Comparison of ENCODE assay signal across 7 mouse cellular contexts in genomic region chr11:120457370-120457769, GRCm38 (mm10). TPM values are rescaled to one million over a fixed set of nuclear protein-coding genes. Genes with fewer than 3 reads are reported as not detected.
DNase-seq lines count a peak whose midpoint lies in the region; ATAC-seq and TF ChIP-seq lines count a peak whose summit lies in the region.

No protein-coding gene starts in this region.

- 32% methylated on average over 14 of the region's 14 CpGs for WGBS in forebrain, postnatal 0 days
- WGBS in liver, postnatal 0 days (ENCODE audit: insufficient replicate concordance) = 6% methylated on average over 14 of the region's 14 CpGs

- H3K36me3 ChIP-seq in ES-E14 (ENCODE audit: control insufficient read depth, insufficient read depth, low read length, poor library complexity, severe bottlenecking) = peaks cover 25% of the 10 kb centered on the region
- peaks cover 20% of the 10 kb centered on the region for H3K36me3 ChIP-seq in forebrain, postnatal 0 days (ENCODE audit: insufficient read depth)
- H3K36me3 ChIP-seq in liver, postnatal 0 days (replicated peaks; ENCODE audit: insufficient read depth, low read length) = peaks cover 18% of the 10 kb centered on the region

- H3K4me2 ChIP-seq in forebrain, postnatal 0 days (ENCODE audit: low read depth) = peak overlapping the region; percentile 93
- peak overlapping the region; percentile 96 for H3K4me2 ChIP-seq in liver, postnatal 0 days (ENCODE audit: low read depth, low read length)

- TF ChIP-seq EP300 in liver, postnatal 0 days (IDR thresholded peaks at IDR 0.05; ENCODE audit: low read depth) = no peak

- peak overlapping the region; percentile 82 for H3K9ac ChIP-seq in ES-E14 (ENCODE audit: insufficient read depth, low read depth, low read length, poor library complexity, severe bottlenecking)
- peak overlapping the region; percentile 96 for H3K9ac ChIP-seq in forebrain, postnatal 0 days
- peak overlapping the region; percentile 77 for H3K9ac ChIP-seq in liver, postnatal 0 days (replicated peaks)

- H3K27me3 ChIP-seq in forebrain, postnatal 0 days (ENCODE audit: insufficient read depth, low read length) = no peaks in the 10 kb centered on the region
- H3K27me3 ChIP-seq in liver, postnatal 0 days (ENCODE audit: insufficient read depth, low read length) = no peaks in the 10 kb centered on the region

- no peak overlapping the region for H3K27ac ChIP-seq in ES-E14 (ENCODE audit: insufficient read depth, low read depth, low read length, poor library complexity, severe bottlenecking)
- peak overlapping the region; percentile 74 for H3K27ac ChIP-seq in forebrain, postnatal 0 days (ENCODE audit: low read depth, low read length)
- peak overlapping the region; percentile 75 for H3K27ac ChIP-seq in liver, postnatal 0 days (ENCODE audit: low read depth)

- intact Hi-C loops in gastrocnemius, postnatal 36 days (cut with DNase I) = no loop called here

- TF ChIP-seq CTCF in forebrain, postnatal 0 days (IDR thresholded peaks at IDR 0.05; ENCODE audit: low read depth) = no peak
- no peak for TF ChIP-seq CTCF in liver, postnatal 0 days (IDR thresholded peaks at IDR 0.05; ENCODE audit: low read depth)

- H3K4me1 ChIP-seq in ES-E14 (ENCODE audit: control insufficient read depth in 2 of 2, insufficient read depth in 2 of 2, low read length in 2 of 2, poor library complexity in 1 of 2) = no peaks in the 10 kb centered on the region; a peak in 1 of 4 replicates
- peaks cover 8% of the 10 kb centered on the region; the same call in 1 of the 2 replicates for H3K4me1 ChIP-seq in forebrain, postnatal 0 days (ENCODE audit: insufficient read depth)
- peaks cover 30% of the 10 kb centered on the region for H3K4me1 ChIP-seq in liver, postnatal 0 days (ENCODE audit: insufficient read depth)

- in situ Hi-C loops in ES-E14 (cut with MboI; ENCODE audit: low sequenced_read_pairs in 2 of 2, unreplicated experiment in 2 of 2) = no loop called here

- peak overlapping the region; percentile 84 to 96 for H3K4me3 ChIP-seq in ES-E14 (ENCODE audit: insufficient read depth in 1 of 2, low read depth in 1 of 2, low read length in 2 of 2, poor library complexity in 1 of 2, severe bottlenecking in 1 of 2)
- H3K4me3 ChIP-seq in forebrain, postnatal 0 days (ENCODE audit: low read depth, low read length) = peak overlapping the region; percentile 87
- H3K4me3 ChIP-seq in liver, postnatal 0 days (ENCODE audit: low read depth, low read length) = peak overlapping the region; percentile 72

- ATAC-seq in CD4-positive, CD25-positive, alpha-beta regulatory T cell, adult 4 months = peak; percentile 8
- ATAC-seq in forebrain, postnatal 0 days = peak; percentile 3; the same call in 1 of the 2 replicates
- peak; percentile 35 for ATAC-seq in liver, postnatal 0 days

- no peaks in the 10 kb centered on the region for H3K9me3 ChIP-seq in ES-E14 (ENCODE audit: control insufficient read depth, insufficient read depth, low read depth, low read length)
- no peaks in the 10 kb centered on the region for H3K9me3 ChIP-seq in forebrain, postnatal 0 days (ENCODE audit: low read length)
- no peaks in the 10 kb centered on the region for H3K9me3 ChIP-seq in liver, postnatal 0 days (ENCODE audit: low read length)

- DNase-seq in ES-E14 (ENCODE audit: low read depth, low spot score) = no peak
- peak; percentile 3 for DNase-seq in forebrain, postnatal 0 days
- DNase-seq in liver, postnatal 0 days = no peak
- DNase-seq in layer of hippocampus, adult 11-12 months (ENCODE audit: low spot score) = no peak
- DNase-seq in thymus, postnatal 4 days = no peak
- DNase-seq in gastrocnemius, postnatal 36 days = no peak

TF ChIP-seq in ES-E14, 5 proteins besides CTCF, POLR2A, EP300 and RAD21:
- TF ChIP-seq ZC3H11A (IDR thresholded peaks at IDR 0.05; ENCODE audit: borderline replicate concordance, low read depth, low read length) = no peak
- TF ChIP-seq CHD2 (IDR thresholded peaks at IDR 0.05; ENCODE audit: low read depth, low read length) = no peak
- no peak for TF ChIP-seq ZNF384 (IDR thresholded peaks at IDR 0.05; ENCODE audit: low read depth, low read length)
- no peak for TF ChIP-seq HCFC1 (IDR thresholded peaks at IDR 0.05; ENCODE audit: borderline replicate concordance, insufficient read depth, low read length)
- TF ChIP-seq MAFK (IDR thresholded peaks at IDR 0.05; ENCODE audit: insufficient read depth, low read depth, low read length) = no peak

RNA-seq across cellular contexts. Expression of gene Oxld1, which starts 0.5 kb away (rescaled TPM):
- polyA plus RNA-seq in CD4-positive, CD25-positive, alpha-beta regulatory T cell, adult 4 months (2017; shearing (Covaris generic)) = 1 to 10 TPM; 3.5 to 4.6 TPM
- 2.9 and 4.1 TPM in 2 replicates for total RNA-seq in ES-E14 (2012; rRNA removed)
- 9.9 and 15.2 TPM in 2 replicates for total RNA-seq in forebrain, postnatal 0 days (2014; rRNA removed)
- 12.7 and 13.8 TPM in 2 replicates for polyA plus RNA-seq in forebrain, postnatal 0 days (2015; fragmentation: Nextera tagmentation; extraction: Ambion mirVana)
- 18.9 and 19.0 TPM in 2 replicates for polyA plus RNA-seq in liver, postnatal 0 days (2015; fragmentation: Nextera tagmentation; extraction: Ambion mirVana)
- 10 to 100 TPM; 21.4 to 25.6 TPM for total RNA-seq in gastrocnemius, postnatal 36 days (2021)

RNA-seq across cellular contexts. Expression of gene Ccdc137, which starts 0.5 kb away (rescaled TPM):
- 10 to 100 TPM; 19.8 to 27.7 TPM for polyA plus RNA-seq in CD4-positive, CD25-positive, alpha-beta regulatory T cell, adult 4 months (2017; shearing (Covaris generic))
- total RNA-seq in ES-E14 (2012; rRNA removed) = 24.6 and 27.4 TPM in 2 replicates
- 18.1 and 21.0 TPM in 2 replicates for total RNA-seq in forebrain, postnatal 0 days (2014; rRNA removed)
- 13.6 and 15.4 TPM in 2 replicates for polyA plus RNA-seq in forebrain, postnatal 0 days (2015; fragmentation: Nextera tagmentation; extraction: Ambion mirVana)
- 9.0 and 11.7 TPM in 2 replicates for polyA plus RNA-seq in liver, postnatal 0 days (2015; fragmentation: Nextera tagmentation; extraction: Ambion mirVana)
- 1 to 10 TPM; 4.1 to 6.2 TPM for total RNA-seq in gastrocnemius, postnatal 36 days (2021)

RNA-seq across cellular contexts. Expression of gene Pde6g, which starts 4.1 kb away (rescaled TPM):
- polyA plus RNA-seq in CD4-positive, CD25-positive, alpha-beta regulatory T cell, adult 4 months (2017; shearing (Covaris generic)) = under 1 TPM in 1 of 2 experiments, not detected in 1; 0.83 TPM
- total RNA-seq in ES-E14 (2012; rRNA removed) = not detected in 2 replicates
- total RNA-seq in forebrain, postnatal 0 days (2014; rRNA removed) = 0.33 TPM in 1 of 2 replicates, not detected in the other
- polyA plus RNA-seq in forebrain, postnatal 0 days (2015; fragmentation: Nextera tagmentation; extraction: Ambion mirVana) = 0.18 and 1.4 TPM in 2 replicates
- polyA plus RNA-seq in liver, postnatal 0 days (2015; fragmentation: Nextera tagmentation; extraction: Ambion mirVana) = 0.20 TPM in 1 of 2 replicates, not detected in the other
- under 1 TPM in 1 of 2 experiments, not detected in 1; 0.89 TPM for total RNA-seq in gastrocnemius, postnatal 36 days (2021)

RNA-seq across cellular contexts. Expression of gene Arl16, which starts 10.0 kb away (rescaled TPM):
- 10 to 100 TPM; 34.8 to 44.8 TPM for polyA plus RNA-seq in CD4-positive, CD25-positive, alpha-beta regulatory T cell, adult 4 months (2017; shearing (Covaris generic))
- total RNA-seq in ES-E14 (2012; rRNA removed) = 15.3 and 21.2 TPM in 2 replicates
- 35.2 and 37.8 TPM in 2 replicates for total RNA-seq in forebrain, postnatal 0 days (2014; rRNA removed)
- polyA plus RNA-seq in forebrain, postnatal 0 days (2015; fragmentation: Nextera tagmentation; extraction: Ambion mirVana) = 40.3 and 56.4 TPM in 2 replicates
- polyA plus RNA-seq in liver, postnatal 0 days (2015; fragmentation: Nextera tagmentation; extraction: Ambion mirVana) = 11.9 and 13.5 TPM in 2 replicates
- 1 to 10 TPM; 4.8 to 6.3 TPM for total RNA-seq in gastrocnemius, postnatal 36 days (2021)

RNA-seq across cellular contexts. Expression of gene Tspan10, which starts 14.9 kb away (rescaled TPM):
- polyA plus RNA-seq in CD4-positive, CD25-positive, alpha-beta regulatory T cell, adult 4 months (2017; shearing (Covaris generic)) = not detected
- not detected in 2 replicates for total RNA-seq in ES-E14 (2012; rRNA removed)
- total RNA-seq in forebrain, postnatal 0 days (2014; rRNA removed) = not detected in 2 replicates
- polyA plus RNA-seq in forebrain, postnatal 0 days (2015; fragmentation: Nextera tagmentation; extraction: Ambion mirVana) = not detected in 2 replicates
- not detected in 2 replicates for polyA plus RNA-seq in liver, postnatal 0 days (2015; fragmentation: Nextera tagmentation; extraction: Ambion mirVana)
- total RNA-seq in gastrocnemius, postnatal 36 days (2021) = under 1 TPM in 1 of 2 experiments, not detected in 1; 0.69 TPM
